Mouse (Mus musculus) gastrocnemius, adult 2 months (tissue): ENCODE data around the gene Sinhcaf. TPM values are rescaled to one million over a fixed set of nuclear protein-coding genes. Genes with fewer than 3 reads are reported as not detected.

Source experiments
- DNase-seq: peaks from one replicate; pipeline ENCODE4 v3.0.0; 2022
- H3K27ac ChIP-seq: fragments of 200-600 bp; 2 replicates; pipeline ENCODE4 v1.8.1; 2022; ENCODE audit warnings: mild to moderate bottlenecking
- H3K4me3 ChIP-seq: fragments of 200-600 bp; 2 replicates; pipeline ENCODE4 v1.8.1; 2022; ENCODE audit warnings: mild to moderate bottlenecking, moderate library complexity
- CTCF ChIP-seq: fragments of 200-600 bp; IDR thresholded peaks from 2 replicates; pipeline ENCODE4 v1.8.1; 2022; ENCODE audit warnings: antibody characterized with exemption, mild to moderate bottlenecking, moderate library complexity
- intact Hi-C: fragments of 180-260 bp; cut with DNase I; formaldehyde crosslinking; loops from one replicate; pipeline ENCODE4 v1.15.1; 2025
- total RNA-seq, 2 experiments: library from RNA; stranded (reverse); gene quantifications; 2 replicates each; pipeline ENCODE4 v1.2.3; 2021

Gene Sinhcaf
- total RNA-seq, 2 experiments from 2014 or later = 1.2 to 2.0 TPM

- peak within 1 kb of the TSS; percentile 95 for H3K4me3 ChIP-seq
- DNase-seq = peak; percentile 91
- H3K27ac ChIP-seq = peak within 1 kb of the TSS; percentile 84
- peak; percentile 37 for TF ChIP-seq CTCF
- intact Hi-C loops = no loop called here
These were observed 50.3 kb downstream of the Sinhcaf start, which contains the start of gene Caprin2 for GRCm38 (mm10) chr6:148895773-148896506. Caprin2 (minus strand) TSS chr6:148896237.

GRCm38 (mm10) chr6:148894888-148895772 lies 51.1 kb downstream of the Sinhcaf start:
- H3K4me3 ChIP-seq = peak overlapping the region; percentile 95
- H3K27ac ChIP-seq = peak overlapping the region; percentile 84
- TF ChIP-seq CTCF = no peak
- no peak for DNase-seq
- intact Hi-C loops = no loop called here

- DNase-seq = no peak
- intact Hi-C loops = no loop called here
- Histone ChIP-seq H3K27ac (no peak overlapping the region), H3K4me3 (no peak overlapping the region)
- TF ChIP-seq CTCF = no peak
These were observed 72.4 kb downstream of the Sinhcaf start for GRCm38 (mm10) chr6:148873911-148874310.

Other genes with a start within 250 kb of the Sinhcaf start
- 10 to 100 TPM; 17.7 to 18.0 TPM for gene Ipo8, start 115.0 kb downstream of the Sinhcaf start, total RNA-seq
- gene Caprin2, start 50.2 kb downstream of the Sinhcaf start, total RNA-seq = 1 to 10 TPM; 2.7 to 3.4 TPM
- gene Dennd5b, start 155.2 kb upstream of the Sinhcaf start, total RNA-seq = 1 to 10 TPM; 4.8 to 9.1 TPM
- gene Gm10203, start 183.7 kb upstream of the Sinhcaf start, total RNA-seq = not detected
- gene Etfbkmt, start 193.4 kb upstream of the Sinhcaf start, total RNA-seq = 10 to 100 TPM; 13.7 to 14.8 TPM
- gene Amn1, start 242.2 kb upstream of the Sinhcaf start, total RNA-seq = 10 to 100 TPM; 12.5 to 16.2 TPM